Mouse (Mus musculus): ENCODE data around the gene Trim24. TPM values are rescaled to one million over a fixed set of nuclear protein-coding genes. Genes with fewer than 3 reads are reported as not detected.

Gene Trim24
- total RNA-seq, 1 experiment from 2014 or later: 53.2 TPM

DNA sequence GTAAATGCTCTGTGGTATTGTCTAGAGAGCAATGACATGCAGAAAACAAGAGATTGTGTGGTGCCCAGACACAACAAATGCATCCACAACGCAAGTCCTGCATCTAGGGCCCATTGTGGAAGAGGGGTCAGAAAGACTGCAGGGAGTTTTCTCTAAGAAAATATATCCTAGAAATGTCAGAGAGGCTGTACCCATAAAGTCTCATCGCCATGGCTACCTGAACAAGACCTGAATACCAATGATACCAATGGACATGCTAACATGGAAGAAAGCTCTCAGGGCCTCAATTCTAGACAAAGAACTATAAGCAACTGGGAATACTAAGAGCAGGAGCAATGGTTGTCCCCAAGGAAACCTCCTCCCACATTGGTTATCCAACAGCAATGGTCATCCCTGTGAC is 142.2 kb downstream of the Trim24 start:
- no peak for ATAC-seq (ENCODE audit: extremely low read depth, insufficient number of reproducible peaks, low FRiP score, poor library complexity, severe bottlenecking)

Other genes with a start within 250 kb of the Trim24 start
- not detected in 2 replicates for gene Svopl, start 176.2 kb downstream of the Trim24 start, total RNA-seq (2017)
- not detected in 2 replicates for gene Tmem213, start 238.4 kb downstream of the Trim24 start, total RNA-seq (2017)